Comparison of ENCODE assay signal across 8 mouse cellular contexts in the genomic region with DNA sequence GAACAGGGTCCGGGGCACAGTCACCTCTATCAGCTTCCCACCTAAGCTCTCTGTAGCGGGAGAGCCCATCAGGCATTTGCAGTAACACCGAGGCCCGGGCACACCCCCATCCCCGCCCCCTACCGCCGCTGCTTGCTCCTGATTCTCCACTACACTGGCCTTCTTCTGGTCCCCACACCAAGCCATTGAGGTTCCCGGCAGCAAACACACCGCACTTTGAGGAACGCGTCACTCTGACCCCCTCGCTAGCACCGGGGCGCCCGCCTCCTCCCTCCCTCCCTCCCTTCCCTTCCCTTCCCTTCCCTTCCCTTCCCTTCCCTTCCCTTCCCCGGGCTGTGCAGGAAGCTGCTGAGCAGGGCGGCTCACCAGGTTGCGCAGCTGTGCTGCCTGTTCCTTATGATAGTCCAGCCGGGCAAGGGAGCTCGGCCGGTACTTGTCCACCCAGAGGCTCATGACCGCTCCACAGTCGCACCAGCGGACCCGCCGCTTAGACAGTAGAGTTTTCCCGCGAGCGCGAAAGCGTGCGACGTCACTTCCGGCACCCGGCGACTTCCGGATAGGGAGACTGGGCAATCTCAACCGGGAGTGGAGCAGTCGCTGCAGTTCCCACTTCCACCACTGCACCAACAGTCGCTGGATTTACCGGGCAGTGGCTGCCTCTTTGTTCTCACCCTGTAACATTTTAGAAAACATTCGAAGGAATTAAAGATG. TPM values are rescaled to one million over a fixed set of nuclear protein-coding genes. Genes with fewer than 3 reads are reported as not detected.
DNase-seq lines count a peak whose midpoint lies in the region; ATAC-seq and TF ChIP-seq lines count a peak whose summit lies in the region.

A gene (minus strand): TSS at position 543 of the 711 bp plus-strand sequence.

- TF ChIP-seq EP300 in liver, embryonic 14.5 days (IDR thresholded peaks at IDR 0.05; ENCODE audit: low read depth), result no peak
- TF ChIP-seq EP300 in stomach, postnatal 0 days (optimal IDR thresholded peaks at IDR 0.05), result no peak

- H3K9me3 ChIP-seq in forebrain, embryonic 10.5 days, result no peaks in the 10 kb centered on the region
- no peaks in the 10 kb centered on the region for H3K9me3 ChIP-seq in heart, embryonic 15.5 days (replicated peaks)
- no peaks in the 10 kb centered on the region for H3K9me3 ChIP-seq in liver, embryonic 14.5 days (ENCODE audit: control insufficient read depth, low read length)
- H3K9me3 ChIP-seq in neural tube, embryonic 11.5 days (ENCODE audit: control insufficient read depth, low read length), result no peaks in the 10 kb centered on the region
- no peaks in the 10 kb centered on the region for H3K9me3 ChIP-seq in stomach, postnatal 0 days (ENCODE audit: control insufficient read depth, low read length)

- WGBS in forebrain, embryonic 10.5 days, result 1% methylated on average over 41 of the region's 42 CpGs
- under 1% methylated on average over 42 of the region's 42 CpGs for WGBS in heart, embryonic 15.5 days
- under 1% methylated on average over 41 of the region's 42 CpGs for WGBS in liver, embryonic 14.5 days (ENCODE audit: insufficient replicate concordance)
- WGBS in neural tube, embryonic 11.5 days, result under 1% methylated on average over 41 of the region's 42 CpGs
- 1% methylated on average over 39 of the region's 42 CpGs for WGBS in stomach, postnatal 0 days

- peaks cover 40% of the 10 kb centered on the region for H3K36me3 ChIP-seq in forebrain, embryonic 10.5 days (replicated peaks)
- H3K36me3 ChIP-seq in heart, embryonic 15.5 days, result peaks cover 28% of the 10 kb centered on the region
- peaks cover 30% of the 10 kb centered on the region for H3K36me3 ChIP-seq in liver, embryonic 14.5 days (replicated peaks; ENCODE audit: control insufficient read depth, insufficient read depth, low read depth)
- peaks cover 13% of the 10 kb centered on the region for H3K36me3 ChIP-seq in neural tube, embryonic 11.5 days (ENCODE audit: control insufficient read depth, insufficient read depth, low read length)
- peaks cover 6% of the 10 kb centered on the region; the same call in 1 of the 2 replicates for H3K36me3 ChIP-seq in stomach, postnatal 0 days (ENCODE audit: control insufficient read depth, insufficient read depth, low read length)

- no peaks in the 10 kb centered on the region for H3K27me3 ChIP-seq in forebrain, embryonic 10.5 days (ENCODE audit: poor library complexity, severe bottlenecking)
- H3K27me3 ChIP-seq in heart, embryonic 15.5 days, result no peaks in the 10 kb centered on the region
- H3K27me3 ChIP-seq in liver, embryonic 14.5 days (ENCODE audit: control insufficient read depth, insufficient read depth, low read length), result no peaks in the 10 kb centered on the region
- no peaks in the 10 kb centered on the region for H3K27me3 ChIP-seq in neural tube, embryonic 11.5 days (ENCODE audit: control insufficient read depth, insufficient read depth, low read length)
- no peaks in the 10 kb centered on the region for H3K27me3 ChIP-seq in stomach, postnatal 0 days (ENCODE audit: control insufficient read depth, insufficient read depth, low read length)

- ATAC-seq in heart, embryonic 15.5 days (replicated peaks; ENCODE audit: insufficient number of reproducible peaks, insufficient read depth, low FRiP score, low read depth), result peak; percentile 97
- peak; percentile 98 for ATAC-seq in liver, embryonic 14.5 days (ENCODE audit: insufficient read depth)
- peak; percentile 99 for ATAC-seq in neural tube, embryonic 11.5 days (ENCODE audit: insufficient read depth, low FRiP score, low TSS enrichment)
- peak; percentile 100 for ATAC-seq in stomach, postnatal 0 days (ENCODE audit: low FRiP score, low TSS enrichment)

- H3K4me3 ChIP-seq in forebrain, embryonic 10.5 days, result peak within 1 kb of the TSS; percentile 87
- H3K4me3 ChIP-seq in heart, embryonic 15.5 days, result peak within 1 kb of the TSS; percentile 76
- H3K4me3 ChIP-seq in liver, embryonic 14.5 days (ENCODE audit: insufficient read depth in 1 of 2, low read depth in 2 of 2, low read length in 2 of 2), result peak within 1 kb of the TSS; percentile 63 to 84
- peak within 1 kb of the TSS; percentile 76 for H3K4me3 ChIP-seq in neural tube, embryonic 11.5 days (ENCODE audit: low read depth, low read length)
- H3K4me3 ChIP-seq in stomach, postnatal 0 days (ENCODE audit: low read depth, low read length), result peak within 1 kb of the TSS; percentile 67

- H3K4me2 ChIP-seq in heart, embryonic 15.5 days, result peak within 1 kb of the TSS; percentile 75
- H3K4me2 ChIP-seq in liver, embryonic 14.5 days (ENCODE audit: low read depth), result peak within 1 kb of the TSS; percentile 81
- H3K4me2 ChIP-seq in neural tube, embryonic 11.5 days (ENCODE audit: low read depth), result peak within 1 kb of the TSS; percentile 55
- peak within 1 kb of the TSS; percentile 60 for H3K4me2 ChIP-seq in stomach, postnatal 0 days (replicated peaks; ENCODE audit: low read depth)

- H3K9ac ChIP-seq in heart, embryonic 15.5 days, result peak within 1 kb of the TSS; percentile 68
- H3K9ac ChIP-seq in liver, embryonic 14.5 days (replicated peaks), result peak within 1 kb of the TSS; percentile 79
- H3K9ac ChIP-seq in neural tube, embryonic 11.5 days (ENCODE audit: low read length), result peak within 1 kb of the TSS; percentile 65
- H3K9ac ChIP-seq in stomach, postnatal 0 days (ENCODE audit: low read length), result peak within 1 kb of the TSS; percentile 70

- peak; percentile 93 to 94 for DNase-seq in CD8-positive naive resting alpha-beta T cell, adult 2 months (ENCODE audit: low read depth in 2 of 2, low spot score in 2 of 2)
- peak; percentile 90 for DNase-seq in c-Kit-positive CD71-negative TER-119-negative erythroid progenitor cells, embryonic 14.5 days (ENCODE audit: low read depth)
- DNase-seq in forebrain, embryonic 10.5 days (ENCODE audit: extremely low spot score, low spot score), result peak; percentile 99
- DNase-seq in kidney, postnatal 25 days, result peak; percentile 96 to 98
- peak; percentile 84 to 88 (median 87) for DNase-seq in liver, embryonic 14.5 days (ENCODE audit: low read depth in 3 of 3, low spot score in 3 of 3)
- peak; percentile 98 for DNase-seq in neural tube, embryonic 11.5 days (ENCODE audit: low spot score)
- DNase-seq in stomach, postnatal 0 days (ENCODE audit: low spot score), result peak; percentile 98

- TF ChIP-seq CTCF in liver, embryonic 14.5 days (IDR thresholded peaks at IDR 0.05; ENCODE audit: low read depth), result peak; percentile 91
- TF ChIP-seq CTCF in stomach, postnatal 0 days (IDR thresholded peaks at IDR 0.05; ENCODE audit: low read depth), result peak; percentile 87

- peak within 1 kb of the TSS; percentile 95 for H3K27ac ChIP-seq in forebrain, embryonic 10.5 days
- peak within 1 kb of the TSS; percentile 82 for H3K27ac ChIP-seq in heart, embryonic 15.5 days
- no peak within 1 kb of the TSS for H3K27ac ChIP-seq in liver, embryonic 14.5 days
- H3K27ac ChIP-seq in neural tube, embryonic 11.5 days (ENCODE audit: low read depth, low read length), result peak within 1 kb of the TSS; percentile 56; the same call in 1 of the 2 replicates
- H3K27ac ChIP-seq in stomach, postnatal 0 days (replicated peaks), result peak within 1 kb of the TSS; percentile 78

- H3K4me1 ChIP-seq in forebrain, embryonic 10.5 days, result peaks cover 11% of the 10 kb centered on the region
- peaks cover 9% of the 10 kb centered on the region for H3K4me1 ChIP-seq in heart, embryonic 15.5 days (replicated peaks)
- H3K4me1 ChIP-seq in liver, embryonic 14.5 days (replicated peaks; ENCODE audit: control insufficient read depth in 2 of 2, insufficient read depth in 2 of 2, low read length in 1 of 2), result peaks cover 4 to 8% of the 10 kb centered on the region in 2 experiments
- no peaks in the 10 kb centered on the region for H3K4me1 ChIP-seq in neural tube, embryonic 11.5 days (ENCODE audit: control insufficient read depth, insufficient read depth, low read length)
- H3K4me1 ChIP-seq in stomach, postnatal 0 days (replicated peaks; ENCODE audit: control insufficient read depth, insufficient read depth), result no peaks in the 10 kb centered on the region

RNA-seq across cellular contexts. Expression of the gene that starts here (rescaled TPM):
- 173 and 186 TPM in 2 replicates for polyA plus RNA-seq in forebrain, embryonic 10.5 days (2016; fragmentation: Nextera tagmentation; extraction: Ambion mirVana)
- polyA plus RNA-seq in heart, embryonic 15.5 days (2015; fragmentation: Nextera tagmentation; extraction: Ambion mirVana), result 38.7 and 48.3 TPM in 2 replicates
- polyA plus RNA-seq in liver, embryonic 14.5 days (2012; rRNA removed), result 24.3 and 30.4 TPM in 2 replicates
- polyA plus RNA-seq in liver, embryonic 14.5 days (2014; fragmentation: Nextera tagmentation; extraction: Ambion mirVana), result 54.5 and 58.8 TPM in 2 replicates
- polyA plus RNA-seq in neural tube, embryonic 11.5 days (2014; fragmentation: Nextera tagmentation; extraction: Ambion mirVana), result 118 and 121 TPM in 2 replicates
- polyA plus RNA-seq in stomach, postnatal 0 days (2015; fragmentation: Nextera tagmentation; extraction: Ambion mirVana), result 44.8 and 50.0 TPM in 2 replicates
